Mouse (Mus musculus): Measurements from ENCODE around the gene Zfp524. TPM values are rescaled to one million over a fixed set of nuclear protein-coding genes. Genes with fewer than 3 reads are reported as not detected.

Gene Zfp524
- polyA plus RNA-seq (2014; fragmentation: Illumina TruSeq; extraction: RNeasy Lipid Tissue Mini Kit (QIAGEN cat#74804); ENCODE audit: low read depth, low replicate concordance), result not detected

DNA sequence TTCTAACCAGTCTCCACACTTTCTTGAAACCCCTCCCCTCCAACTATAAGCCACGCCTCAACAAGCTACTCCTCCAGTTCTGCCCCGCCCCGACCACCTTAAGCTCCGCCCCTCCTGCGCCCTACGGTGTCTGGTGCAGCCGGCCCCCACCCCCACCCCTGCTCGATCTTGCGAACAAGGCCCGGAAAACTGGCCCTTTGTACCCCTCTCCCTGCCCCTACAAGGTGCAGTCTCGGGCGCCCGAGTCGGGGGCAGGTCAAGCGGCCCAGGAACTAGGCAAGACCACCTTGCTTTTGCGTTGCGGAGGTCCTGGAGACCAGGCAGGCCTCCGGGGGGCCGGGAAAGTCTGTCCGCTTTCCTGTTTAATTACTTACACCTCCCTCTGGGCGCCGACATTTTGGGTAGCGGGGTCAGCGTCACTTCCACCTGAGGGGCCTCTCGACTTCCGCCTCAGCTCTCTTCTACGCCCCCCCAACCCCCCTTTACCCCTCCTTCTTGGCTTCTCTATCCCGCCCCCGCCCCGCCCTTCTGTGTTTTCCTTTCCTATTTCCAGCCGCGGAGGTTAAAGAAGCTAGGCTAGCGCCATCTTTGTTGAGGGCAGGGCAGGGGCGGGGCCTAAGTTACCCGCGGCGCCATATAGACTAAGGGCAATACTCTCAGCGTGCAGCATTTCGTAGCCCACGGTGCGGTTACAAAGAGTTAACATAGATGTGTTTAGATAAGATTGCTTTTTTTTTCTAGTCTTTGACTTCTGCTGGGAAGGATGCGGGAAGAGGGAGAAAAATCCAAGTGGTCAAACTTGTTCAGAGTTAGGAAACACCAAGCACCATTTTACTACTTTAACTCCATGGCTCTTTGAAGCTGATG lies at the start of gene Zfp524, which contains the start of gene Fiz1:
Gene Zfp524, plus strand, starts transcription at position 165 of the 867 bp plus-strand sequence.
Gene Fiz1, minus strand, starts transcription at position 447 of the 867 bp plus-strand sequence.

DNA sequence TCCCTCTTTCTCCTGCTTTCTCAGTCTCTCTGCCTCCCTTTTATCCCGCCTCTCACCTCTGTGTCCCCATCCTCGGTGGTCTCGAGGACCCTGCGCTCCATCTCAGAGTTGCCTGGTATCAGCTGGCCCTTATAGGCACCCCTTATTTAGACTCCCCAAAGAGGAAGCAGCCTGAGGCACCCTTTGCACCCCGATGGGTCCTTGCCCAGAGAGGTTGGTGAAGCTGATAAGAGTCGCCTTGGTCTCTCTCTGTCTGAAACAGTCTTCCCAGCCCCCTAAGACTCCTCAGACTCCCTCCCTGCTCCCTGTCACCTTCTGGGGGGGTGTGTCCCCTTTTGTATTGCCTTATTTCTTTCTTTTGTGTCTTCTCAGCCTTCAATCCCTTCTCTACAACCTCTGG lies 43.1 kb upstream of the Zfp524 start, which contains the start of gene Sbk3:
Gene Sbk3, minus strand, starts transcription at position 101 of the 400 bp plus-strand sequence.

DNA sequence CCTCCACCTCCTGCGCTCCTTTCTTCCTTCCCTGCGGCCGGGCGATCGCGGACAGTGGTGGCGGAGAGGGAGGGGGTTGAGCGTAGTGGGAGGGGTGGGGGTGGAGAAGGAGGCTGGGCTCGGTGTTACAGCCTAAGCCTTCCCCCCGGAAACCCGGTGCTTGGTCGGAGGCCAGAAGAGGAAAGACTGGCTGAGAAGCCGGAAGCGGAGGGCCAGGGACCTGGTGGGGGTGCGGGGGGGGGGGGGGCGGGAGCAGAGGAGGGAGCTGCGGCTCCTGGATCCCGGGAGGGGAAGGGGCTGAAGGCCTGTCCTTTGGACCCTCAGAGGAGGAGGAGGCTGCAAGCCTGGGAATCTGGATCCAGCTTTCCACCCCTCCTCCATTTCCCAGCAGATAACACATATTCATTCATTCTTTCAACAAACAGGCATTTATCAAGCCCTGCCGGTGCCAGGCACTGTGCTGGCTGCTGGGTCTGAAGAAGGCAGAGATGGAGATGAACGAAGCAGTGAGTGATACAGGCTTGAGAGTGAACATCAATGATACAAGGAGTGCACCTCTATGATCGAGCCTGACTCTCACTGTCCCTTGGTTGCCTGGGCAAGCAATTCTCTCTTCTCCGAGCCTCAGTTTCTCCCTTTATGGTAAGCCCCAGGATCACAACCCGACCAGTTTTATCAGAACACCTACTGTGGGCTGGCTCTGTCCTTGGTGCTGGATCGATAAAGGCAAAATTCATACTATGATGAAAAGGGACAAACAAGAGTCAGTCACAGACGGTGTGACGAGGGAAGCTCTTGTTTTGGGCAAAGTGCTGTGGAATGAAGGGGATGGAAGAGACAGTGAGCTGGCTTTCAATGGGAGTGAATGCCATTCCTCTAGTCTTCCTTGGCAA lies 18.0 kb upstream of the Zfp524 start, which contains the start of gene Zfp579:
Gene Zfp579, minus strand, starts transcription at position 156 of the 893 bp plus-strand sequence.

DNA sequence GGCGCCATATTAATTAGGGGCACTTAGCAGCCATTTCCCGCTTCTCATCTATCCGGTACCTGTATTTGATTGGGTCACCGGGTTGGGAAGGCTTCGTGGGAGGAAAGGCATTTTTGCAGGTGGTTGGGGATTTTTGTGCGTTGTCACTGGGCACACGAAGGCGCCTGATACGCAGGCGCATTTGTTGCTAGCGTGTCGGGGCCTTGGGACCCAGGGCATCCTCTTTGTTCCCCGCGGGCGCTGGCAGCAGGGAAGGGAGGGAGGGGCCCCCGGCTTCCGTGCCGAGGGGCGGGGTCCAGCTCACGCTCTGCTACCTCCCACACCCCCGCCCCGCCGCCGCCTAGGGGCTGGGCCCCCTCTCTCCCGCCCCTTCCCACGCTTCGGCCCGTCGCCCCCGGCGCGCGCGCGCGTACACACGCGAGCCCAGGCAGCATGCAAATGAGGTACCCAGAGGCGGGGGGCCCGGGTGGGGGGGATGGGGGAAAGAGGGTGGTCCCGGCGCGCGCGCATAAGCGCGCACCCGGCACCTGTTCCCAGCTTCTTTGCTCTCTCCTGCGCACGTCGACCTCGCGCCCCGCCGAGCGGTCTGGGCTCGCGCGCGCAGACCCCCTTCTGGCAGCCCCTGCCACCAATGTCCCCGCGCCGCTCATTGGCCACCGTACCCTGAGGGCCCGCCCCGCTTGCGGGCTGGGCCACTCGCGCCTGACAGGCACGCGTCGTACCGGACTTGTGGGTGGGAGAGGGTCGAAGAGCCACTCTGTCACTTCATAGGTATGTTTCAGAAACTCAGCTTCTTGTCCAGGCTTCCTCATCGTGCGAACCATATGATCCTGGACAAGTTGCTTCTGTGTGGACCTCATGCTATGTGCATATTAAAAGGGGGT lies 1.1 kb downstream of the Zfp524 start, which contains the start of gene Gm44973:
Gene Gm44973, plus strand, starts transcription at position 379 of the 884 bp plus-strand sequence.

DNA sequence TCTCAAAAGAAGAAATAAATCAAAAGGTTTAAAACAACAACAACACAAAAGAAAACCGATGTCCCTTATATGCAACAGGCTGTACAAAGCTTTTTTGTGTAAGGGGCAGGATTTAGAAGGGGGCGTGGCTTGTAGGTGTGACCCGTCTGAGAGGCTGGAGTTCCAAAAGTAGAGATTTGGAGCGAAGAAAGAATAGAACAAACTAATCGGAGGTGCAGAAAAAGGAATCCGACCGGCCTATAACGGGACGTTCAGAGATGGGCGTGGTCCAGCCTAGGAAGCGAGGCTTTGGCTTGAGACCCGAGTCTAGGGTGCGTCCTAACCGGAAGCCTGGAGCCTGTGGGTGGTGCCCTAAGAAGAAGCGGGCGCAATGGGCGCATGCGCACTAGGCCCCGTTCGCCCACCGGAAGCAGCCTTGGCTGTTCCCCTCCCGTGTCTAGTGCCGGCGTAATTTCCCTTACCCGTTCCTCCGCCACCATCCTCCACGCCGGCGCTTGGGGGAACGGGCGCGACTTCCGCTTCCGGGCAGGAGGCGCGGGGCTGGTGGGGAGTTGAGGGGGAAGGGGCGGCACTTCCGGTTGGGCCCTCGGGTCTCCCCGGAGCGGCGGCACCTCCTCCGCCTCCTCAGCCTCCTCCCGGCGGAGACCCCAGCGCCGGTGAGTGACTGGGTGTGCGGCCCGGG lies 5.9 kb downstream of the Zfp524 start, which contains the start of the genes Zfp865 and Ccdc106:
Gene Zfp865, plus strand, starts transcription at position 377 of the 682 bp plus-strand sequence.
Gene Ccdc106, plus strand, starts transcription at position 554 of the 682 bp plus-strand sequence.

DNA sequence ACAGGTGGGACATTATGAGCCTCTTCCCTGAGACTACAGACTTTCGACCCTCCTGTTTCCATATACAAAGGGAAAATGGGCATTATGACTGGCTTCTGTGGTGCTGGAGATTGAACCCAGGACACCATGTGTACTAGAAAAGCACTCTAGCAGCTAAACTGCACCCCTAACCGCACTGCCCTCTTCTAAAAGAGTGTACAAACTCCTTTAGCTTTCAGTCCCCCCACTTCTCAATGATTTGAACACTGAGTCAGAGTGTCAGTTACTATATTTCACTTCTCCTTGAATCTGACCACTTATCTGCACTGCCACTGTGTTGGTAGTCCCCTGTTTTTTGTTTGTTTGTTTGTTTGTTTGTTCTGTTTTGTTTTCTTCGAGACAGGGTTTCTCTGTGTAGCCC lies 19.6 kb downstream of the Zfp524 start, which contains the start of gene 4632433K11Rik:
Gene 4632433K11Rik, plus strand, starts transcription at position 301 of the 400 bp plus-strand sequence.

DNA sequence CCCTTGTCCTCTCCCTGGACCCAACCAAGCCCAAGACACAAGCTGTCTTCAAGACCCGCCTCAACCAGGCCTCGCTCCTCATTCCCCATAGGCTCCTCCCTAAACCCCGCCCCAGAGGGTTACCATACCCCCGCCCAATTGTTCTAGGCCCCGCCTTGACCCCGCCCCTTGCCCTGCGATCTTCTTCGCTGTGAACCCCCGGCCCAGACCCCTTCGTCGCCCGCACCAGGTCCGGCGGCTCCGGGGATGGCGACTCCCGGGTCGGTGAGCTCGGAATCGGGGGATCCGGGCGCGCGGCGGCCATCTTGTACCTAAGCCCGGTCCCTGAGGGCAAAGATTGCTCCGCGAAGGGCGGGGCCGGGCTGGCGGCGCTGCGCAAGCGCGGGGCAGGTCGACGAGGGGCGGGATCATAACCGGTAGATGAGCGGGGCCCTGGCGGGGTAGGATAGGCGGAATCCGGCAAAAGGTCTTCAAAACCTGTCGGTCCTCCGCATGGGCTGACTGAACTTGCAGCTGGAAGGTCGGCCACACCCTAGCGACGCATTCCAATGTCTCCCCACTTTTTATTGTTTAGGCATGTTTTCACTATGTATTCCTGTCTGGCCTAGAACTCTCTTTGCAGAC lies 24.0 kb downstream of the Zfp524 start, which contains the start of gene Zfp784:
Gene Zfp784, minus strand, starts transcription at position 338 of the 624 bp plus-strand sequence.

DNA sequence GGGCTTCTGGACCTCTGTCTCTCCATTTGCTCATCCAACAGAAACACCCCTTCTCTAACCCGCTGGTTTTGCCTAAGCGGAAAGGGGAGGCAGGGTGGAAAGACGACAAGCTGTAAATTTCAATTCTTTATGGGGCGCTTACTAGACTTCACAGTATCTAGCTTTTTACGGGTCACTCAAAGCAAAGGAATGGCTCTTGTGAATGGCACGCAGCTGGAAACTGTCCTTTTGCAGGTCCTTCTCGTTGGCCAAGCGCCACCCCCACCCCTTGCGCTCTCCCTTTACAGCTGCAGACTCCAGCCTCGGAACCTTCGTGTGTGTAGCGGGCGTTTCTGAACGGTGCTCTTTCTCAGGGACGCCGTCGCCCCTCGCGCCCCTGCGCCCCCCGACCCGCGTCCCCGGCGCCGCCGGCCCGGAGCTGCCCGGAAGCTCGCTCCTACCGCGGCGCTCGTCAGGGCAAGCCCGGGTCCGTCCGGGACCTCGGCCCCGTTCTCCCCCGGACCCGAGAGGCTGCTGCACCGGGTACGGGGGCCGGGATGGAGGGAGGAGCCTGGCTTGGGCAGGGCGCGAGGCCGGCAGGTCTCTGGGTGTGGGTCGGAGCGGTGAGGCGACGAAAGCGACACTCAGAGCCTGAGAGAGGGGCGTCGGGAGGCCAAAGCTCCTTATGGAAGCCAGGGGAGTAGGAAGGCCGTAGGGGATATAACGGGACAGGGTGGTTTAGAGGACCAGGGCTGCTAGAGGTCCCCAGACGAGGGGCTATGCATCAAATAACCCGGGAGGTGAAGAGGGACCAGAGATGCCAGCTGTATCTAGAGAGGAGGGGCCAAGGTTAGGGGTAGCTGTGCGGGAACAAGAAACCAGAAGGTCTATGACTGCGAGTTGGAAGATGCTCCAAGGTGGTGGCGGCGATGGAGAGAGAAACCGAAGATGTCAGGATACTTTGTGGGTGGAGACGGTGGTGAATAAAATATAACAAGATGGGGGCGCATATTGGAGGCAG lies 37.3 kb downstream of the Zfp524 start, which contains the start of gene Zfp580:
Gene Zfp580, plus strand, starts transcription at position 346 of the 1,000 bp plus-strand sequence.

DNA sequence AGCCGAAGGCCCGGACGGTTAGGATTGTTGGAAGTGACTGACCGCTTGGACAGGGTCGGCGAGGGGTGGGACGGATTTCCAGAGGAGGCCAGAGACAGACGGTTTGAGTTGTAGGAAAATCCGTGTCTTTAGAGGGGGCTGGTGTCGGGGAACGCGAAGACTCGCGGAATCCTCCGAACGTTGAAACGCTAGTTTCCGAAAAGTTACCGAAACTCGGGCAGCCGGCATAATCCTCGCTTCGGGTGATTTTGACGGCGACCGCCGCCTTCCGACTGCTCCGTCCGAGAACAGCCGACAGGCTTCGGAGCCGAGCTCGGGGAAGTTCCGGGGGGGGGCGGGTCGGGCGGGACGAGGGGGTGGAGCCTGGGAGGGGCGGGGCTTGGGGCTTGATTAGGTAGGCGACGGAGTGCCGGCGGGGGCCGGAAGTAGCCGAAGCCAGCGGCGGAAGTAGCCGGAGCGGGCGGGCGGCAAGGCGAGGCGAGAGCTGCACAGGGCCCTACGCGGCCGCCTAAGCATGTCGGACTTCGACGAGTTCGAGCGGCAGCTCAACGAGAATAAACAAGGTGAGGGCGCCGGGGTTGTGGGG lies 47.7 kb downstream of the Zfp524 start, which contains the start of gene U2af2:
Gene U2af2, plus strand, starts transcription at position 370 of the 586 bp plus-strand sequence.

Other genes starting within 250 kb of the Zfp524 start
- 175 TPM for gene Fam71e2, start 243.1 kb upstream of the Zfp524 start, polyA plus RNA-seq (2014; fragmentation: Illumina TruSeq; extraction: RNeasy Lipid Tissue Mini Kit (QIAGEN cat#74804); ENCODE audit: low read depth, low replicate concordance)
- gene Il11, start 231.6 kb upstream of the Zfp524 start, polyA plus RNA-seq (2014; fragmentation: Illumina TruSeq; extraction: RNeasy Lipid Tissue Mini Kit (QIAGEN cat#74804); ENCODE audit: low read depth, low replicate concordance), result 1.5 TPM
- gene Tmem190, start 231.5 kb upstream of the Zfp524 start, polyA plus RNA-seq (2014; fragmentation: Illumina TruSeq; extraction: RNeasy Lipid Tissue Mini Kit (QIAGEN cat#74804); ENCODE audit: low read depth, low replicate concordance), result 21.8 TPM
- not detected for gene Tmem238, start 224.8 kb upstream of the Zfp524 start, polyA plus RNA-seq (2014; fragmentation: Illumina TruSeq; extraction: RNeasy Lipid Tissue Mini Kit (QIAGEN cat#74804); ENCODE audit: low read depth, low replicate concordance)
- gene Rpl28, start 221.5 kb upstream of the Zfp524 start, polyA plus RNA-seq (2014; fragmentation: Illumina TruSeq; extraction: RNeasy Lipid Tissue Mini Kit (QIAGEN cat#74804); ENCODE audit: low read depth, low replicate concordance), result 9.0 TPM
- 58.0 TPM for gene Ube2s, start 201.8 kb upstream of the Zfp524 start, polyA plus RNA-seq (2014; fragmentation: Illumina TruSeq; extraction: RNeasy Lipid Tissue Mini Kit (QIAGEN cat#74804); ENCODE audit: low read depth, low replicate concordance)
- gene Shisa7, start 169.7 kb upstream of the Zfp524 start, polyA plus RNA-seq (2014; fragmentation: Illumina TruSeq; extraction: RNeasy Lipid Tissue Mini Kit (QIAGEN cat#74804); ENCODE audit: low read depth, low replicate concordance), result 3.5 TPM
- gene Isoc2b, start 144.2 kb upstream of the Zfp524 start, polyA plus RNA-seq (2014; fragmentation: Illumina TruSeq; extraction: RNeasy Lipid Tissue Mini Kit (QIAGEN cat#74804); ENCODE audit: low read depth, low replicate concordance), result 1.2 TPM
- 1.8 TPM for gene Isoc2a, start 137.3 kb upstream of the Zfp524 start, polyA plus RNA-seq (2014; fragmentation: Illumina TruSeq; extraction: RNeasy Lipid Tissue Mini Kit (QIAGEN cat#74804); ENCODE audit: low read depth, low replicate concordance)
- not detected for gene Gm36210, start 107.9 kb upstream of the Zfp524 start, polyA plus RNA-seq (2014; fragmentation: Illumina TruSeq; extraction: RNeasy Lipid Tissue Mini Kit (QIAGEN cat#74804); ENCODE audit: low read depth, low replicate concordance)
- gene Zfp628, start 99.2 kb upstream of the Zfp524 start, polyA plus RNA-seq (2014; fragmentation: Illumina TruSeq; extraction: RNeasy Lipid Tissue Mini Kit (QIAGEN cat#74804); ENCODE audit: low read depth, low replicate concordance), result not detected
- gene Nat14, start 92.4 kb upstream of the Zfp524 start, polyA plus RNA-seq (2014; fragmentation: Illumina TruSeq; extraction: RNeasy Lipid Tissue Mini Kit (QIAGEN cat#74804); ENCODE audit: low read depth, low replicate concordance), result 0.67 TPM
- gene Ssc5d, start 88.6 kb upstream of the Zfp524 start, polyA plus RNA-seq (2014; fragmentation: Illumina TruSeq; extraction: RNeasy Lipid Tissue Mini Kit (QIAGEN cat#74804); ENCODE audit: low read depth, low replicate concordance), result not detected
- not detected for gene Sbk2, start 50.0 kb upstream of the Zfp524 start, polyA plus RNA-seq (2014; fragmentation: Illumina TruSeq; extraction: RNeasy Lipid Tissue Mini Kit (QIAGEN cat#74804); ENCODE audit: low read depth, low replicate concordance)
- gene Sbk3, start 43.2 kb upstream of the Zfp524 start, polyA plus RNA-seq (2014; fragmentation: Illumina TruSeq; extraction: RNeasy Lipid Tissue Mini Kit (QIAGEN cat#74804); ENCODE audit: low read depth, low replicate concordance), result 0.20 TPM
- gene Zfp579, start 18.3 kb upstream of the Zfp524 start, polyA plus RNA-seq (2014; fragmentation: Illumina TruSeq; extraction: RNeasy Lipid Tissue Mini Kit (QIAGEN cat#74804); ENCODE audit: low read depth, low replicate concordance), result 3.8 TPM
- 21.5 TPM for gene Fiz1, start 282 bp downstream of the Zfp524 start, polyA plus RNA-seq (2014; fragmentation: Illumina TruSeq; extraction: RNeasy Lipid Tissue Mini Kit (QIAGEN cat#74804); ENCODE audit: low read depth, low replicate concordance)
- not detected for gene Gm44973, start 1.1 kb downstream of the Zfp524 start, polyA plus RNA-seq (2014; fragmentation: Illumina TruSeq; extraction: RNeasy Lipid Tissue Mini Kit (QIAGEN cat#74804); ENCODE audit: low read depth, low replicate concordance)
- gene Zfp865, start 6.0 kb downstream of the Zfp524 start, polyA plus RNA-seq (2014; fragmentation: Illumina TruSeq; extraction: RNeasy Lipid Tissue Mini Kit (QIAGEN cat#74804); ENCODE audit: low read depth, low replicate concordance), result 4.3 TPM
- 1.6 TPM for gene Ccdc106, start 6.1 kb downstream of the Zfp524 start, polyA plus RNA-seq (2014; fragmentation: Illumina TruSeq; extraction: RNeasy Lipid Tissue Mini Kit (QIAGEN cat#74804); ENCODE audit: low read depth, low replicate concordance)
- gene 4632433K11Rik, start 19.7 kb downstream of the Zfp524 start, polyA plus RNA-seq (2014; fragmentation: Illumina TruSeq; extraction: RNeasy Lipid Tissue Mini Kit (QIAGEN cat#74804); ENCODE audit: low read depth, low replicate concordance), result 0.83 TPM
- gene Zfp784, start 24.0 kb downstream of the Zfp524 start, polyA plus RNA-seq (2014; fragmentation: Illumina TruSeq; extraction: RNeasy Lipid Tissue Mini Kit (QIAGEN cat#74804); ENCODE audit: low read depth, low replicate concordance), result 3.4 TPM
- gene Zfp580, start 37.1 kb downstream of the Zfp524 start, polyA plus RNA-seq (2014; fragmentation: Illumina TruSeq; extraction: RNeasy Lipid Tissue Mini Kit (QIAGEN cat#74804); ENCODE audit: low read depth, low replicate concordance), result 0.32 TPM
- gene U2af2, start 47.7 kb downstream of the Zfp524 start, polyA plus RNA-seq (2014; fragmentation: Illumina TruSeq; extraction: RNeasy Lipid Tissue Mini Kit (QIAGEN cat#74804); ENCODE audit: low read depth, low replicate concordance), result 8.7 TPM
- gene Epn1, start 65.8 kb downstream of the Zfp524 start, polyA plus RNA-seq (2014; fragmentation: Illumina TruSeq; extraction: RNeasy Lipid Tissue Mini Kit (QIAGEN cat#74804); ENCODE audit: low read depth, low replicate concordance), result 2.7 TPM
- gene Rfpl4, start 102.5 kb downstream of the Zfp524 start, polyA plus RNA-seq (2014; fragmentation: Illumina TruSeq; extraction: RNeasy Lipid Tissue Mini Kit (QIAGEN cat#74804); ENCODE audit: low read depth, low replicate concordance), result 0.20 TPM
- gene Rasl2-9, start 111.5 kb downstream of the Zfp524 start, polyA plus RNA-seq (2014; fragmentation: Illumina TruSeq; extraction: RNeasy Lipid Tissue Mini Kit (QIAGEN cat#74804); ENCODE audit: low read depth, low replicate concordance), result 159 TPM
- 0.01 TPM for gene Vmn1r55, start 135.3 kb downstream of the Zfp524 start, polyA plus RNA-seq (2014; fragmentation: Illumina TruSeq; extraction: RNeasy Lipid Tissue Mini Kit (QIAGEN cat#74804); ENCODE audit: low read depth, low replicate concordance)
- not detected for gene Vmn1r56, start 182.3 kb downstream of the Zfp524 start, polyA plus RNA-seq (2014; fragmentation: Illumina TruSeq; extraction: RNeasy Lipid Tissue Mini Kit (QIAGEN cat#74804); ENCODE audit: low read depth, low replicate concordance)
- not detected for gene Vmn1r57, start 204.1 kb downstream of the Zfp524 start, polyA plus RNA-seq (2014; fragmentation: Illumina TruSeq; extraction: RNeasy Lipid Tissue Mini Kit (QIAGEN cat#74804); ENCODE audit: low read depth, low replicate concordance)